Mouse (Mus musculus) kidney, adult 2 months (tissue): Measurements from ENCODE around the gene Nfrkb. TPM values are rescaled to one million over a fixed set of nuclear protein-coding genes. Genes with fewer than 3 reads are reported as not detected.

ENCODE experiments used
- DNase-seq: peaks from one replicate; pipeline ENCODE4 v3.0.0; 2021
- H3K27ac ChIP-seq: fragments of 200-500 bp; 2 replicates; pipeline ENCODE4 v1.5.1; 2012; ENCODE audit warnings: low read depth, low read length, control low read depth, inconsistent platforms; ENCODE audit not compliant: insufficient read depth
- H3K27me3 ChIP-seq: fragments of 200-500 bp; replicated peaks from 2 replicates; pipeline ENCODE4 v1.6.1; 2012; ENCODE audit warnings: mild to moderate bottlenecking, moderate library complexity, low read length, inconsistent platforms; ENCODE audit not compliant: control insufficient read depth, insufficient read depth
- H3K36me3 ChIP-seq: fragments of 200-500 bp; 2 replicates; pipeline ENCODE4 v1.6.1; 2012; ENCODE audit warnings: mild to moderate bottlenecking, moderate library complexity, low read length, inconsistent platforms; ENCODE audit not compliant: control insufficient read depth, insufficient read depth
- H3K4me1 ChIP-seq: fragments of 200-500 bp; 2 replicates; pipeline ENCODE4 v1.6.1; 2011; ENCODE audit warnings: low read length; ENCODE audit not compliant: control insufficient read depth, insufficient read depth
- H3K4me3 ChIP-seq: fragments of 200-500 bp; 2 replicates; pipeline ENCODE4 v1.5.1; 2011; ENCODE audit warnings: mild to moderate bottlenecking, low read depth, low read length, control low read depth; ENCODE audit not compliant: insufficient read depth
- CTCF ChIP-seq: fragments of 200-500 bp; conservative IDR thresholded peaks from 2 replicates; pipeline ENCODE4 v1.5.1; 2011; ENCODE audit warnings: low read depth, mild to moderate bottlenecking, control low read depth, low read length, moderate library complexity, mixed read lengths; ENCODE audit not compliant: insufficient read depth, insufficient read length
- POLR2A ChIP-seq: fragments of 200-500 bp; IDR thresholded peaks from one replicate; pipeline ENCODE4 v1.6.1; 2011; ENCODE audit warnings: low read depth, low read length, control low read depth
- WGBS: fragments of 180-500 bp; shearing (Covaris S2); methylation state at CpG from one replicate; pipeline ENCODE4 v1.1.7; 2018; 5-methylcytosine and 5-hydroxymethylcytosine counted together
- polyA plus RNA-seq: library from polyadenylated mRNA; depleted of rRNA; stranded (reverse); fragments of >200 nt; gene quantifications from 2 replicates; pipeline ENCODE4 v1.2.3, GENCODE M21; 2012

Gene Nfrkb
- polyA plus RNA-seq, 1 experiment, result 12.4 TPM

DNA sequence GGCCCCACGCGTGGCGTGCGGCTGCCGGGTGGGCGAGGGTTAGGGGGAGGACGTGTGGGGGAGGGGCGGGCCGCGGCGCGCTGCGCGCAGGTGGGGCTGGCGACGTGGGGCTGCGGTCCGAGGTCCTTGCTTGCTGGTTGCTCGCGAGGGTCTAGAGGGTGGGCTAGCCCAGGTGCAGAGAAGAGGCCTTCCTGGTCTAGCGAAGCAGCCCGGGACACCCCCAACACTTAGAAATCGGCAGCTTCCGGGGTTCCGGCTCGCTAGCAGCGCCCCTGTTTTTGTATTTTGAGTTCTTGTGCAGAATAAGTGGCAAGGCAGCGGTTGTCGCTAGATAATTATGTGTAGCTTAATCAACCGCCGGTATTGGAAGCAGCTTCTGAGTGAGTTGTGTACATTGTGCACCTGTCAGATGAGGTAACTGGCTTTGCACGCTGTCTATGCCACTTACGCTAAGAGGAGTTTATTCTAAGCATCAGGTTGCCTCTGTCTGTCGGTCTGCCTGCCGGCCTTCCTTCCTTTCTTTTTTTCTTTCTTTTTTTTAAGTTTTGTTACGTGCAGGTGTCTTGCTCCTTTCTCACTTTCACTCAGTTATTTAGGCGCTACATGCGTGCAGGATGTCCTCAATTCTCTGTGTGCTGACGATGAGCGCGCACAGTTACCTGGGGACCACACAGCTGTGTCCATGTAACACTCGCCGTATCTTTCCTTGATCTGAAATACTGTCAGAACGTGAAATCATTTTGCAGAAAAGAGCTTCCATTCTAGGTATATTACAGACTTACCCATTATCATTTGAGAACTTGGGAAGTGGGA lies 582 bp downstream of the Nfrkb start:
- no peak for TF ChIP-seq CTCF
- TF ChIP-seq POLR2A, result no peak
- Histone ChIP-seq H3K27me3 (no peaks in the 10 kb centered on the region), H3K36me3 (no peaks in the 10 kb centered on the region; the same call in 1 of the 2 replicates), H3K4me1 (peaks cover 2% of the 10 kb centered on the region; the same call in 1 of the 2 replicates), H3K27ac (no peak overlapping the region), H3K4me3 (peak overlapping the region; percentile 89)
- no peak for DNase-seq
- WGBS, result 8% methylated on average over 44 of the region's 44 CpGs

DNA sequence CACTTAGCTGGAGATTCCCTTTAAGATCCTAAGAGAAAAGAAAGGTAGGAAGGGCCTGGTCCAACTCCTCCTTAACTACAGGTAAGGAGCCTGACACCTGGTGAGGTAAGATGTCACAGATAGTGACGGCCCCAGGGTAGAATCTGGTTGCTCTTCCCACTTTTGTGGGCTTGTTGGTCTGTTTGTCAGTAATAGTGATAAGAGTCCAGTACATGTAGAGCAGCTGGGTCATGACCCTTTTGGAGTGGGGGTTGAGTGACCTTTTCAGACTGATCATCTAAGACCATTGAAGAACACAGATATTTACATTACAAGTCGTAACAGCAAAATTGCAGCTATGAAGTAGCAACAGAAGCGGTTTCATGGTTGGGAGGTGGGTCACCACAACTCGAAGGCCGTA lies 1.2 kb downstream of the Nfrkb start:
- no peak for TF ChIP-seq POLR2A
- TF ChIP-seq CTCF, result no peak
- WGBS, result 88% methylated on average over 5 of the region's 5 CpGs
- no peak overlapping the region; the same call in 1 of the 2 replicates for H3K4me3 ChIP-seq

DNA sequence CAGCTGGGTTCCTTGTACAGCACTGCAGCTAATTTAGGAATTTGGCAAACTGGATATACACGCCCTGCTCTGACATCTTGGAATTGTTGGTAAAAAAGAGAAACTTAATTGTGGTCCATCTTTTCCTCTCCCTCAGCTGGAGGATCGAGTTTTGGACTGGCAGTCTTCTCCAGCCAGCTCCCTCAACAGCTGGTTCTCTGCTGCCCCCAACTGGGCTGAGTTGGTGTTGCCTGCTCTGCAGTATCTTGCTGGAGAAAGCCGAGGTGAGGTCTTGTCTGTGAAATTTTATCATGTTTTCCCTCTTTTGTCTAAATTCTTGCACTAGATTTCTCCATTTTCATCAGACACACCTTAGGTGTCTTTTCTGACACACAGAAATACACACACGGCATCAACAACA lies 14.4 kb downstream of the Nfrkb start:
- DNase-seq, result peak; percentile 65
- Histone ChIP-seq H3K4me1 (no peaks in the 10 kb centered on the region), H3K27ac (no peak overlapping the region), H3K27me3 (no peaks in the 10 kb centered on the region), H3K4me3 (no peak overlapping the region), H3K36me3 (peaks cover 8% of the 10 kb centered on the region)
- peak; percentile 85 for TF ChIP-seq CTCF
- TF ChIP-seq POLR2A, result no peak
- 50% methylated on average over 4 of the region's 4 CpGs for WGBS

More for the DNA sequence above, 1.2 kb downstream of the Nfrkb start:
- no peaks in the 10 kb centered on the region for H3K27me3 ChIP-seq
- H3K4me1 ChIP-seq, result peaks cover 2% of the 10 kb centered on the region; the same call in 1 of the 2 replicates
- peaks cover under 1% of the 10 kb centered on the region; the same call in 1 of the 2 replicates for H3K36me3 ChIP-seq
- DNase-seq, result no peak
- no peak overlapping the region for H3K27ac ChIP-seq

GRCm38 (mm10) chr9:31404311-31404710 lies 18.3 kb downstream of the Nfrkb start:
- no peaks in the 10 kb centered on the region for H3K4me1 ChIP-seq
- no peak overlapping the region for H3K27ac ChIP-seq
- no peak overlapping the region for H3K4me3 ChIP-seq
- H3K27me3 ChIP-seq, result no peaks in the 10 kb centered on the region
- H3K36me3 ChIP-seq, result peaks cover 12% of the 10 kb centered on the region
- no peak for DNase-seq
- 70% methylated on average over 2 of the region's 2 CpGs for WGBS
- TF ChIP-seq CTCF (no peak), POLR2A (no peak)

GRCm38 (mm10) chr9:31405217-31405616 lies 19.2 kb downstream of the Nfrkb start:
- no peak for TF ChIP-seq POLR2A
- peak; percentile 78 for TF ChIP-seq CTCF
- 61% methylated on average over 6 of the region's 6 CpGs for WGBS
- DNase-seq, result peak; percentile 56

DNA sequence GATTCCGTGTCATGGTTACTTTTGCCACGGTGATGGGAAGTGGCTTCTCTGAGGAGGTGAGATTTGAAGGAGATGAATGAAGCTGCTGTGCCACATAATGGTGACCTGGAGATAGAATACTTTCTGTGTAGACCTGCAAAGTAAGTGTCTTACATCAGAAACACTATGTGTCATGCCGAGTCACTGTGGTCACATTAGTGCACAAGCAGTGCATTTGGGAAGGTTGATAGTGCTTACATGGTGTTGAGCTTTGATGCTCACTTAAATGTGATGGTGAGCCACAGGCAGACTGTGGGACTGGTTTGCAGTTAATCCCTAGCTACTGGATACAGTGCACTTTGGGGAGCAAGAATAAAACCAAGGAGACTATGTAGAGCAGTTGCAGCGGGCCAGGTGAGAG lies 26.2 kb downstream of the Nfrkb start:
- Histone ChIP-seq H3K27ac (no peak overlapping the region), H3K4me1 (no peaks in the 10 kb centered on the region), H3K27me3 (no peaks in the 10 kb centered on the region), H3K4me3 (no peak overlapping the region), H3K36me3 (peaks cover 18% of the 10 kb centered on the region)
- no peak for TF ChIP-seq POLR2A
- no peak for DNase-seq
- 90% methylated on average over 4 of the region's 4 CpGs for WGBS

More at GRCm38 (mm10) chr9:31405217-31405616, 19.2 kb downstream of the Nfrkb start:
- no peak overlapping the region for H3K4me3 ChIP-seq
- H3K4me1 ChIP-seq, result no peaks in the 10 kb centered on the region
- no peaks in the 10 kb centered on the region for H3K27me3 ChIP-seq
- H3K27ac ChIP-seq, result no peak overlapping the region
- peaks cover 17% of the 10 kb centered on the region for H3K36me3 ChIP-seq

GRCm38 (mm10) chr9:31418821-31419220 lies 32.8 kb downstream of the Nfrkb start:
- 89% methylated on average over 1 of the region's 1 CpGs for WGBS
- DNase-seq, result no peak
- Histone ChIP-seq H3K27ac (no peak overlapping the region), H3K27me3 (no peaks in the 10 kb centered on the region), H3K4me1 (no peaks in the 10 kb centered on the region), H3K36me3 (peaks cover 8% of the 10 kb centered on the region), H3K4me3 (no peak overlapping the region)
- TF ChIP-seq POLR2A, result no peak
- no peak for TF ChIP-seq CTCF
